Mouse (Mus musculus): ENCODE measurements around the gene Etv5. TPM values are rescaled to one million over a fixed set of nuclear protein-coding genes. Genes with fewer than 3 reads are reported as not detected.
"Not testable (repeated sequence)": the region's sequence is repeated elsewhere in the genome, so short reads cannot be mapped to it uniquely, and the experiment has no call there.

Gene Etv5
- total RNA-seq, 2 experiments from 2014 or later = 7.6 to 10.1 TPM

DNA sequence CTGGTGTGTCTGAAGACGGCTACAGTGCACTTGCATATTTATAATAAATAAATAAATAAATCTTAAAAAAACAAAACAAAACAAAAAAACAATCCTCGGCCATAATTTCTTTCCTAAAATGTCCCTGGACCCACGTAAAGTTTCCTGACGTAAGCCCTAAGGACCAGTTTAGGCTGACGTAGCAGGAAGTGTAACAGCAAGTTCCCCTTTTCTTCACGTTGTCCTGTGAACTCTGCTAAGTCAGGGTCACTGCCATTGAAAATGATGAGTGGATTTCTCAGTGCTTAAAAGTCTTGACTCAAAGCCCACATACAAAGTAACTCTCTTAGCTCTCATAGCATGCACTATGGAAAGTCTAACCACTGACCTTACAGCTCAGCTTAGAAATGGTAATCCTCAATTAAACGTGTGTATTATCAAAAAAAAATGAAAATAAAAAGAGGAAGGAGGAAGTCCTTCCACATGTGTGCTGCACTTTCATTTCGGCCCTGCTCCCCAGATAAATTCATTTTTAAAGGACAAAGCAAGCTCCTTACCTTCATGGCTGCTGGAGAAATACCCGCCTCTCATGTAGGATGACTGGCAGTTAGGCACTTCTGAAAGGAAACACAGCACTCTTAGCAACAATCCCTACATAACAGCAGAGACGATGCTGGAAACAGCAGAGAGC is 40.6 kb downstream of the Etv5 start:
- no peak for DNase-seq
- intact Hi-C loops (cut with DNase I) = no loop called here

DNA sequence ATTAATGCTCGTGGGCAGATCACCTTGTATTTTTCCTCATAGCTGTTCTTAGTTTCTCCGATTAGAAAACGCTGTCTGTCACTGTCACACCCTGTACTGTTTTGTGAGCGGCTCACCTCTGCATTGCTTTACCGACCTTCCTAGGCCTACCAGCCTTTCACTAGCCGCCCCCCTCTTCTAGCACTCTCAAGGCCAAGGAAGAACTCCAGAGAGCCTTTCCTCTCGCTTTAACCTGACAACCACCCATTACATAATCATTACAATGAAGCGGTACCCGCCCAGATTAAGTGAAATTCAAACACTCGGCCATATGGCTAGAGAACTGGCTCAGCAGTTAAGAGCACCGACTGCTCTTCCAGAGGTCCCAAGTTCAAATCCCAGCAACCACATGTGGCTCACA is 41.2 kb downstream of the Etv5 start:
- DNase-seq = no peak
- intact Hi-C loops (cut with DNase I) = no loop called here

DNA sequence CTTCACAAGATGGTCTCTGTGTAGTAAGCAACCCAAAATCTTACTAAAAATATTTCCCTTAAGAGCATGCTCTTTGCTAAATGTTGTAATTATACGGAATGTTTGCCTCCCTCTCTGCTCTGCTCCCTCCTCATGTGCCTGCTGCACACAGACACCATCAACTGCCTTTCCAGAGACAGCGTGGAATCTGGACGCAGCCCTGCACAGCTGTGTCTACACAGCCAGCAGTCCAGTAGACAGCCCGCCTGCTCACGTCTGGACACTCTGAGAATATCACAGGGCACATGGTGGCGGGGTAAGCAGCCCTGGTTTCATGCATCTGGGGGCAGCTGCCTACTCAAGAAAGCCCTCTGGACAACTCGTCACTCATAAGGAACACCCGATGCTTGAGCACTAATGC is 43.1 kb downstream of the Etv5 start:
- intact Hi-C loops (cut with DNase I) = no loop called here
- no peak for DNase-seq

DNA sequence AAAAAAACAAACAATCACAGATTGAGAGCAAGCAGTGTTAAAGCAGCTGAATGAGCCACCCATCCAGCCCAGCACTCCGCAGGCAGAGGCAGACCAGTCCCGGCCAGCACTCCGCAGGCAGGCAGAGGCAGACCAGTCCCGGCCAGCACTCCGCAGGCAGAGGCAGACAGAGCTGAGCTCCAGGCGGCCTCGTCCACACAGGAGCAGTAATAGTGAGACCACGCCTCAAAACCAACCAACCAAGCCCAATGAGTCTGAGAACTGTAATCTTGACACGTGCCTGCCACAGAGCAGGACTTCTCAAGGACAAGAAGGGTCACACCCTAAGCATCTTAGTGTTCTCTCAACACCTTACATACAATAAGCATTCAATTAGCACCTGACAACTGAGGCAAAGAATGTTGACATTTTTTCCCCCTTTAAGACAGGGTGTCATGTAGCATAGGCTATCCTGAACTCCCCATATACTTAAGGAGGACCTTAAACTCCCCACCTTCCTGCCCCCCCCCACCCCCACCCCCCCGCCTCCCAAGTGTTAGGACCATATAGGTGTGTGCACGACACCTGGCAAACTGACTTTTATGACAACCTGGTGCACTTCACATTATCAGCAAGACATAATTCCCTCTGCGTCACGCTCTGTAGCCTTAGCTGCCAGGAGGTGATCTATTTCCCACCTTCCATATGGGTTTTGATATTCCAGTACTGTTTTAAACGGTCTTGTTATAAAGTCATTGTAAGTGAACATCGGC is 44.2 kb downstream of the Etv5 start:
- intact Hi-C loops (cut with DNase I) = no loop called here
- DNase-seq = no peak

DNA sequence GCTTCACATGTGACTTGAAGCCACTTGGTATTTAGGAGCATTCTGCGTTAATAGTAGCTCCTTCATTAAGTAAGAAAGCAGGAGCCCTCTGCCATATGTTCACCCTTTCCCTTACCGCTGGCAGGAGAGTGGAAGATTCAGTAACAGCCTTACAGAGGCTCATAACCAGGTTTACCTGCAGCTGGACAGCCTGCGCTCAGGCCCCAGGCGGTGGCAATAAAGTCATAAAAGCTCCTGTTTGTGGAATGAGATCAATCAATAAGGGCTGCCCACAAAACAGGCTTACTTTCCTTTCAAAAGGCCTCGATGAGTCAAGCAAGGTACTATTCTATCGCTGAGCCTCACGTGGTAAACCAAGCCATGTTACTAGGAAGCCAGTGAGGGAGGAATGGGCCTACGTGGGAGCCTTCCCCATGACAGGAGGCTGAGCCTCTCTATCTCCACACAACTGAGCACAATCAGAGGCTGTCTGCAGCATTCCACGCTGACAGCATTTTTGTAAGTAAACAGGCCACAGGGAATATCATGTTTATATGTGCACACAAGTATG is 49.1 kb downstream of the Etv5 start:
- DNase-seq = no peak
- intact Hi-C loops (cut with DNase I) = no loop called here

DNA sequence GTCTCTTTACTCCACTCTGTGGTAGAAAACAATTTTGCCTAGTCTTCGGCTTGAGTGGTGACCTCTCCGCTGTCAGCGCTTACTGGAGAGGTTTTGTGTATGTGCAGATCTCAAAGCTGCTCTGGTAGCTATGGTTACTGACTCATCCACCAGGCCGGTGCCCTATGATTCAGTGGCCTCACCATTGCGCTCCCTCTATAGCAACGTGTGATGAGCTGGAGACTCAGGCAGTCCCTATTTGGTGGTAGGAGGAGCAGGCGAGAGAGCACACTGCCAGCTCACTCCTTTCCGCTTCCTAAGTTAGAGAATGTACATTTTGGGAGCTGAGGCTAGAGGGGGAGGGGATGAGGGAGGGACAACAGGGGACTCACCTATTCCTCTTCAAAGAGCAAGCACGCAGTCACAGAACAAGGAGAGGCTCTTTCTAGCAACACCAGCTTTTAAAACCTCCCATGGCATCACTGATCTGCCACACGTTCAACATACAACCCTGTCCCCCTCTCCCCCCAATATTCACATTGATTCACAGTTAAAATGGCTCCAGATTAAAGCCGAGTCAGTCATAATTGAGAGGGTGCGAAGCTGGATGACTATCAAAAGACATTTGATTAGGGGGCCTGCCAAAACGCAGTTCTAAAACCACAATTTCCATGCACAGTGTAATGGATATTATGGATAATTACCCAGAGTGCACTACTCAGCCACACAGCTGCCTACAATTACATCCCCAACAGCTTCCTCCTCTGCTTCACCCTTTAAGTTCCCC is 50.2 kb downstream of the Etv5 start:
- intact Hi-C loops (cut with DNase I) = no loop called here
- no peak for DNase-seq

DNA sequence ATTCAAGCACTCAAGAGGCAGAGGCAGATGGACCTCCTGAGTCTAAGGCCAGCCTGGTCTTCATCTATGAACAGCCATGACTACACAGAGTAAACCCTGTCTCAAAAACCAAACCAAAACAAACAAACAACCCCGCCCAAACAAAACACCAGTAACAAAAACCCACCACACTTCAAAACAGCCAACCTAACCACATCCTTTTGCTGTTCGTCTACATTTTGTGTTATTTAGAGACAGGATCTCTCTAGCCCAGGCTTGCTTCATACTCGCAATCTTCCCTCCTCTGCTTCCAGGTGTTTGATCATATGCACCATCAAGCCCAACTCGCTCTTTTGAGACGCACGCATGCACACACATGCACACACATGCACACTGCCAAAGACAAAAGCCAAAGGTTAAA is 51.8 kb downstream of the Etv5 start:
- intact Hi-C loops (cut with DNase I) = no loop called here
- DNase-seq = no peak

DNA sequence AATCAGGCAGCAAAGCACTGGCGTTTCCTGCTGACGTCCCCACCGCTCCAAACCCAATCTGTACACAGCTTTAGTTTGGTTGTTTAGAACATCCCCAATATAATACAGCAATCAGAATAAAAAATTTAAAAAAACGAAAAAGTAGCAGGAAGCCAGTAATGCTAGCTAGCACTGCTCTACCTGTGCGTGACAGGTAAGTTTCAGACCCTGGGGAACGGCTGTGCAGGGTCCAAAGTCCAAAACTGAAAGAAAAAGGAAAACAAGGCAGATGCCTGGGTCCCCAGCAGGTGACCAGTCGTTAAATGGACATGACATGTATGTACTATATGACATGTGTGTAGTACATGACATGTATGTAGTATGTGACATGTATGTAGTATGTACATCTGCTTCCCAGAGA is 57.5 kb downstream of the Etv5 start:
- DNase-seq; intact Hi-C loops (cut with DNase I): not testable (repeated sequence)

DNA sequence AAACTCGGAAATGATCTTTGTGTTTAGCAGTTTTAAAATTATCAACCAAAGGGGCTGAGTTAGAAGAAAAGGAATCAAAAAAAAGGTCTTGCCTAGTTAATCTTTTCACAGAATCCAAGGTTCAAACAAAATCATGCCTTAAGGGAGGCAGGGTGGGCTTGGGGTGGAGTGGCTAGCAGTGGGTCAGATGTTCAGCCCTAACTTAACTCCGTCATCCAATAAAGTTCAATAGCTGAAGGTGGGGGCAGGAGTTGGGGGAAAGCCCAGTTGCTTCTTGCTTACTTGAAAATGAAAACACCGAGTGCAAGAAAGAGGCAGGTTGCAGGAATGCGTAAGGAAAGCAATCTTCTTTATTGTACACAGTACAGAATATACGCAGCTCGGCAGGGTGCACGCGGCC is 58.5 kb downstream of the Etv5 start:
- no peak for DNase-seq
- intact Hi-C loops (cut with DNase I) = no loop called here

DNA sequence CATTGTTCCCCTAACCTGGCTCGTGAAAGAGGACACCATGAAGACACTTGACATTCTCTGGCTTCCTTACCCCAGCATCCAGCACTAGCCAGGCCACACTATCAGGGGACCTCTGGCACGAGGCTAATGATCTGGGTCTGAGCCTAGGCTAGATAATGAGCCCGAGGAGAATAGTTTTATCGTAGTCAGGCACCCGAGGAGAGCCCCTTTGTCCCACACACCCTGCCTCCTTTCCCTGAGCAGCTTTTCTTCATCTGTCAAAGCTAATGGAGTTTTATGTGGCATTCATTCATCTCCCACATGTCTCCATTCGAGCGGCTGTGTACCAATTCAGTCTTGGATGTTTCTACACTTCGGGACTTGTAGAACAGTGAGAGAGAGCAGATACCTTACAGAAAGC is 59.5 kb downstream of the Etv5 start:
- DNase-seq = no peak
- intact Hi-C loops (cut with DNase I) = no loop called here

DNA sequence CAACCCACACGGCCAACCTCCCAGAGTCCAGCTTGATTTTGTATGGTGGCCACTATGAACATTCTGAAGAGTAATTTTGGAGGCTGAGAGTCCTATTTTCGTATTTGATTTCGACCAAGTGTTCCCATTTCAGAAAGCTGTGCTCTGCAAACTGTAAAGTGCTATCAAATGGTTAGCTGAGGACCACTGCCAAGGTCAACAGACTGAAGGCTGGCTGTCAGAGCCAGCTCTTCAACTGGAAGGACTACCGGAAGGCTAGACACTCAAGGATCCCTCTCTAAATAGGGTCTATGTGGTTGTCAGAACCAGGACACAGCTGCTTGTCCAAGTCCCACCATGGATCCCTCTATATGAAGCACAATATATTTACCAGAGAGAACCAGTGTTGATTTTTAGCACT is 60.2 kb downstream of the Etv5 start:
- DNase-seq = no peak
- intact Hi-C loops (cut with DNase I) = no loop called here

DNA sequence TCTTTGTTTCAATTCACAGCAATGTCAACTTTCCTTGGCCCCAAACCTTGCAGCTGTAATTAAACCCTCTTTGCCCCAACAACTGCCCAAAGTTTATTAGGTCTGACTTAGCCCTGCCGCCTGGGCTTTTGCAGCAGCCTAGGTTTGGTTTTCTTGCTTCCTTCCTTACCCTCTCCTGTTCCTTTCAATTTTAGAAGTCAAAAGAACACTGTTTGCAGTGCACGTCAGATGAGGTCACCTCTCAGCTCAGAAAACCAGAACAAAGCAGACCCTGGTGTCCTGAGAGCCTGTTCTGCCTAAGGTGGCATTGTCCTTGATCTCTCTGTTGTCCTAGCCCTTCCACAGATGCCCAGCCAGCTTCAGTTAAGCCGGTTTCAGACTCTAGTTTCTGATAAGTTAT is 61.8 kb downstream of the Etv5 start:
- no peak for DNase-seq
- intact Hi-C loops (cut with DNase I) = loop anchor here (2.0 kb wide), 1 partner anchor 25 kb away; no protein-coding TSS in a partner anchor

DNA sequence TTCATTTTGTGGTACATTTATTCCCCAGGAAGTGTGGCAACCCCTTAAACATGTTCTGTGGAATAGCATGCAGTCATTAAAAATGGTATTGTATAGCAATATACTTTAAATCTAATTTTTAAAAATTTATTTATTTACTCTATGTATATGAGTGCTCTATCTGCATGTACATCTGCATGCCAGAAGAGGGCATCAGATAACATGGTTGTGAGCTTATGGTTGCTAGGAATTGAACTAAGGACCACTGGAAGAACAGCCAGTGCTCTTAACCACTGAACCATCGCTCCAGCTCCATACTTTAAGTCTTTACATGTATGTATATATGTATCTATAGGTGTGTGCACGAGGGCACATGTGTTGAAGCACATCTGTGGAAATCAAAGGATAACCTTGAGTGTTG is 64.6 kb downstream of the Etv5 start:
- intact Hi-C loops (cut with DNase I) = no loop called here
- no peak for DNase-seq

DNA sequence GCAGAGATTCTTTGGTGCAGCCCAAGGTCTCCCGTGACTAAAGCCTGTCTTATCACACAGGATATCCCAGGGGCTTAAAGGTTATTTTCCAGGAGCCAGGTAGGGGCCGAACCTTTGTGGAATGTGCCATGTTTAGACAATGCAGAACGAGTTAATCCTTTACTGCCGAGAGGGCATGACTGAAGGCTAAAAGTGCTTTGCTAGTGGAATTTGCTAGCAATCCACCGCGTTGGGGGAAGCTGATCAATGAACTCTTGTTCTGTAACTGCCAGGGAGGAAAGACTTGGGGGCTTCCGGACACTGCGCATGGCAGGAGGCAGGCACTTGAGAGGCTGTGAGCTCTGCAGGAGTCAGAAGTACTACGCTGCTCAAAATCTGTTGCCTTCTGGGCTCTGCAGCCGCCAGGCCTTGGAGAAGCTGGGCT is 66.8 kb downstream of the Etv5 start:
- DNase-seq = no peak
- intact Hi-C loops (cut with DNase I) = no loop called here

DNA sequence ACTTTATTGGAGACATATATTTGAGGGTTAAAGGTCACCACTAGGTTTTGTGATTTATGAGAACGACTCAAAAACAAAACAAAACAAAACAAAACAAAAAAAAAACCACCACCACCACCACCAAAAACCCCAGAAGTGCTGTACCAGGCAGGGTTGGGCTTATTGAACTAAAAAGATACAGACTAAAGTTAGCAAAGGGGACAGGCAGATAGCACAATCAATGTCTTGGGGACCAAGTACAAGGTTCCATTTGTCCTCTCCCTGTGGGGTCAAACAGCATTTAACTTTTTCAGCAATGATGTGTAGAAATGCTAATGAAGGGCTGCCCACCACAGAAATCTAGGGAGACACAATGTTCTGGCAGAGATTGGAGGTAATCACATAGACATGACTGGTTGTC is 67.3 kb downstream of the Etv5 start:
- intact Hi-C loops (cut with DNase I) = no loop called here
- DNase-seq = no peak

DNA sequence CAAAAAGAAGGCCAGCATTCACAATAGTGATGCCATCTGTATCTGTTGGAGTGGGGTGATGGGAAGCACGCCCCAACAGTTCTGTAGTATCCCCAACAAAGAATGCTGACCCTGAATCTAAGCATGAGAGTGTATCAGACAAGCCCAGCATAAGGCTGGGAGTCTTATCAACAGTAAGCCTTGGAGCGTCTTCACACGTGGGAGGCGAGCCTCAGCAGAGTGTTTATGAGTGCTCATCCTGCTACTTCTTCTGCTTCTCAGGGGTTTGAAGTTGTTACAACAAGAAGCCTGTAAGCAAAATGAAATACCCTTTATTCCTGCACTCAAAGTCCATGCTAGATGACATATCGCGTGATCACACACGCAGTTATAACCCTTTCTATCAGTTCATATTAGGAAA is 72.4 kb downstream of the Etv5 start:
- intact Hi-C loops (cut with DNase I) = no loop called here
- no peak for DNase-seq

DNA sequence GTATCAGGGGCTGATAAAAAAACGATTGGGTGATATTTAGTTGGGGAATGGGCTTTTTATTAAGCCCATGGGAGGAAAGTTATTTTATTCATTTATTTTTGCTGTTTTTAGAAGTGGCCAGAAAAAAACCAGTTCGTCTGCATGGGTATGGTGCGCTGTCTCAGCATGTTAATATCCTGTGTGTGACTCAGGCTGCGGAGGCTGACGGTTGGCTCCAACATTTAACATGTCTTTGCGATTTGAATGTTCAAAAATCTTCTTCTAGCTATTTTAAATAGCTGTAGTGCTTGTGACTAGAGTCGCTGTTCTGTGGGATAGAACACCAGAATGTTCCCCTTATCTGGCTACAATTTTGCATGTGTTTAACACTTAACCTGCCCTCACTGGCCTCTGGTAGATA is 73.5 kb downstream of the Etv5 start:
- intact Hi-C loops (cut with DNase I) = no loop called here
- DNase-seq = no peak

DNA sequence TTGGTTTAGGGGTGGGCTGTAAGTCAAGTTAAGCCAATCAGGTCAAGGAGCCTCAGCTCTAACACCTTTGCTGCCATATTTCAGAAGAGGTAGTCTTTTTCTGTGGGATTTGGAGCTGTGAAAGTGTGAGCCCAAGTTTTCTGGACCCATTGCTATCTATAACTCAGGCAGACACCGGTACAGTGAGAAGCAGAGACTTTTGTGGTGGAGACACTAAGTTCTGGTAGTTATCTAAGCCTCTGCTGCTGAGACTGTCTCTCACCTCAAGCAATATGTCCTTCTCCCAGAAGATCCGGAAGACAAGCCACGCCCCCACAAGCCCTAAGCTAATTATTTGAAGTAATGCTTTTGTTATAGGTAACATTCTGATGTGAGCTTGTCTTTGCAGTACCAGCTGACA is 73.9 kb downstream of the Etv5 start:
- no peak for DNase-seq
- intact Hi-C loops (cut with DNase I) = no loop called here

DNA sequence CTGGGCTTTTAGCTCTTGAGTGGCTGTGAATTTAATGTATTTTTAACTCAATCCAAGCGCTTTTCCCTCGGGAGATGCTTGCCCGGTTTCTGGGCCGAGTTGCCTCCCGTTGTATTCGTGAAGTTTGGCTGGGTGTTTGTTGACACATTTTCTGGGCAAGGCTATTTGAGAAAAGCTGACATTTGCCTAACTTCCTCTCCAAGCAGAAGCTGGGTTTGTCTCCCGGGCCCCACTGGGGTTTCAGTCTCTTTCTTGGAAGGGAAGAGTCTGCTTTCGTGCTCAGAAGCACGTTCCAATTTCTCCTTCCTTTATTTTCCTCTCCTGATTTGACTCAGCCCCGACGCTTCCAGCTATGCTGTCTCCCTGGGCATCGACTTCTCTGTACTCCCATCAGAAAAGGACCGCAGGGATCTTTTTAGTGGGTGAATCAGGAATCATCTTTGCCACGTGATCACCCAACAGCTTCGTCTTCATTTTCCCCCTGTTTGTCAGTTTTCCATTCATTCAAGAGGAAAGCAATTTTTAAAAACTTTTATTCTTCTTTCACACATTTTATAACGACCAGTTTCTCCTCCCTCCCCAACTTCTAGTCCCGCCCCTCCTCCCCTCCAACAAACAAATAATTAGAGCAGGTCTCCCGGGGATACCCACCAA is 80.7 kb downstream of the Etv5 start:
- intact Hi-C loops (cut with DNase I) = no loop called here
- peak; percentile 36 to 49 for DNase-seq

DNA sequence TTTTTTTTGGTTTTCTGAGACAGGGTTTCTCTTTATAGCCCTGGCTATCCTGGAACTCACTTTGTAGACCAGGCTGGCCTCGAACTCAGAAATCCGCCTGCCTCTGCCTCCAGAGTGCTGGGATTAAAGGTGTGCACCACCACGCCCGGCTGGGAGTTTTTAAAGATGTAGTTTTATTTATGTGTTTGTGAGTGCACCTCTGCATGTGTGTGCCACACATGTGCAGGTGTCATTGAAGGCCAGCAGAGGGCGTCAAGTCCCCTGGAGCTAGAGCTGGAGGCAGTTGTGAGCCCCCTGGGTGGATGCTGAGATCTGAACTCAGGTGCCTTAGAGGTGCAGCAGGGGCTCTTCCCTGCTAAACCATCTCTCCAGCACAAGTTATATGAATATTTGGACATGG is 85.3 kb downstream of the Etv5 start:
- intact Hi-C loops (cut with DNase I); DNase-seq: not testable (repeated sequence)

DNA sequence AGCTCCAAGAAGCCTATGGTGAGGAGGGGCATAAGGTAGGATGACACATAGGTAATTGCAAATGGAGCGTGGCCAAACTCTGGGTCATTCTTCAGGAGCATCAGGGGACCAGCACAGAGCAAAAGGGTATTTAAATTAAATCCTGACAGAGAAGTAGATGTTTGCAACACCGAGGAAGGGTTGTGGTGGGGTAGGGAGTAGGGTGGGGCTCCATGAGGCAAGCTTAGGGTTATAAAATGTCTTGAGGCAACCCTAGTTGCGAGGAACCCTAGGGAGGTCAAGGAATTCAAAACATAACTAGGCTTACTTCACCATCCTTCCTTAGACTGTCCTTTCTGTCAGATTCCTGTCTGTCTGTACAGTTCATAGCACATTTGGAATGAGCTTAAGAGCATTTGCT is 85.9 kb downstream of the Etv5 start:
- intact Hi-C loops (cut with DNase I) = no loop called here
- DNase-seq = no peak
